In the genomic region with DNA sequence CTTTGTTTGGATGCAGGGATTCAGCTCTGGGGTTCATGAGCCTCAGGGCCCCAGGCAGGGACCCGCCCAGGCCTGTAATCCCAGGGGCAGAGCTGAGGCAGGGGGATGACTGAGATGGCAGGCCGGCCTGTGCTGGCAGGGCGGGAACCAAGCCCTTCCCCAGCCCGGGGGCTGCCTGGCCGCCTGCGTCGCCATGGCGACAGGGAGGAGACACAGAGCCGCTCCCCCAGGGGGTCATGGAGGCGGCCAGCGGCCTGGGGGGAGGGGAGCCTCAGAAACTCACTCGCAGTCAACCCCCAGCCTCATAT, we compare ENCODE assay signal across 6 mouse cellular contexts. TPM values are rescaled to one million over a fixed set of nuclear protein-coding genes. Genes with fewer than 3 reads are reported as not detected.
DNase-seq lines count a peak whose midpoint lies in the region; ATAC-seq and TF ChIP-seq lines count a peak whose summit lies in the region.
"Not testable (repeated sequence)": the region's sequence is repeated elsewhere in the genome, so short reads cannot be mapped to it uniquely, and the experiment has no call there.

No protein-coding gene starts in this region.

- WGBS in embryonic facial prominence, embryonic 13.5 days: 60% methylated on average over 1 of the region's 12 CpGs
- WGBS in kidney, embryonic 15.5 days: 13% methylated on average over 1 of the region's 12 CpGs
- 50% methylated on average over 4 of the region's 12 CpGs for WGBS in midbrain, embryonic 10.5 days
- WGBS in midbrain, embryonic 14.5 days: 28% methylated on average over 7 of the region's 12 CpGs

- not testable (repeated sequence) for TF ChIP-seq CTCF in G1E (IDR thresholded peaks at IDR 0.05; ENCODE audit: low read depth, low read length)

- not testable (repeated sequence) for H3K4me1 ChIP-seq in G1E (ENCODE audit: insufficient read depth, low read depth, low read length); embryonic facial prominence, embryonic 13.5 days; kidney, embryonic 15.5 days; midbrain, embryonic 14.5 days (ENCODE audit: control insufficient read depth, insufficient read depth, low read length)
- peaks cover 16% of the 10 kb centered on the region for H3K4me1 ChIP-seq in midbrain, embryonic 10.5 days

- H3K9ac ChIP-seq in embryonic facial prominence, embryonic 13.5 days; kidney, embryonic 15.5 days; midbrain, embryonic 14.5 days (replicated peaks; ENCODE audit: low read length): not testable (repeated sequence)

- H3K36me3 ChIP-seq in G1E (replicated peaks); embryonic facial prominence, embryonic 13.5 days; kidney, embryonic 15.5 days; midbrain, embryonic 10.5 days; midbrain, embryonic 14.5 days (ENCODE audit: control insufficient read depth, insufficient read depth, low read length): not testable (repeated sequence)

- H3K27ac ChIP-seq in embryonic facial prominence, embryonic 13.5 days; kidney, embryonic 15.5 days: not testable (repeated sequence)
- peak overlapping the region; percentile 73 for H3K27ac ChIP-seq in midbrain, embryonic 10.5 days (replicated peaks)
- H3K27ac ChIP-seq in midbrain, embryonic 14.5 days (replicated peaks; ENCODE audit: low read depth, low read length): peak overlapping the region; percentile 58; the same call in 1 of the 2 replicates

- H3K4me2 ChIP-seq in embryonic facial prominence, embryonic 13.5 days; midbrain, embryonic 14.5 days (ENCODE audit: low read length): not testable (repeated sequence)
- H3K4me2 ChIP-seq in kidney, embryonic 15.5 days: 0 out of 2 replicates have a peak overlapping the region, but pooled peaks have one; percentile 23

- H3K27me3 ChIP-seq in G1E (ENCODE audit: insufficient read depth, low read length); embryonic facial prominence, embryonic 13.5 days; kidney, embryonic 15.5 days; midbrain, embryonic 10.5 days (ENCODE audit: low read depth, poor library complexity, severe bottlenecking); midbrain, embryonic 14.5 days (ENCODE audit: control insufficient read depth, insufficient read depth, low read length): not testable (repeated sequence)

- DNase-seq in G1E (ENCODE audit: low spot score); midbrain, embryonic 10.5 days (ENCODE audit: low spot score); midbrain, embryonic 14.5 days: not testable (repeated sequence)

- not testable (repeated sequence) for H3K9me3 ChIP-seq in G1E (replicated peaks)
- peaks cover 16% of the 10 kb centered on the region for H3K9me3 ChIP-seq in embryonic facial prominence, embryonic 13.5 days
- H3K9me3 ChIP-seq in kidney, embryonic 15.5 days (replicated peaks): peaks cover 13% of the 10 kb centered on the region; the same call in 1 of the 2 replicates
- H3K9me3 ChIP-seq in midbrain, embryonic 10.5 days (replicated peaks): peaks cover 20% of the 10 kb centered on the region
- peaks cover 42% of the 10 kb centered on the region for H3K9me3 ChIP-seq in midbrain, embryonic 14.5 days (ENCODE audit: control insufficient read depth, low read length)

- not testable (repeated sequence) for H3K4me3 ChIP-seq in G1E (ENCODE audit: low read depth, low read length); embryonic facial prominence, embryonic 13.5 days; kidney, embryonic 15.5 days (replicated peaks); midbrain, embryonic 10.5 days; midbrain, embryonic 14.5 days (replicated peaks; ENCODE audit: low read depth, low read length)

- peak; percentile 43; the same call in 1 of the 2 replicates for ATAC-seq in G1E (ENCODE audit: extremely low read depth, insufficient number of reproducible peaks, low FRiP score, poor library complexity, severe bottlenecking)
- 0 out of 2 replicates have a peak, but pooled peaks have one; percentile 16 for ATAC-seq in embryonic facial prominence, embryonic 13.5 days (ENCODE audit: insufficient number of reproducible peaks, insufficient read depth, low FRiP score, low TSS enrichment, low read depth)
- ATAC-seq in frontal cortex, adult (ENCODE audit: low TSS enrichment): peak; percentile 47; the same call in 1 of the 2 replicates
- not testable (repeated sequence) for ATAC-seq in kidney, embryonic 15.5 days (replicated peaks; ENCODE audit: low FRiP score); midbrain, embryonic 14.5 days (ENCODE audit: low FRiP score, low TSS enrichment)

RNA-seq across cellular contexts. Expression of gene Gm21887, which starts 8.1 kb away (rescaled TPM):
- total RNA-seq in G1E (2014; fragmentation: Nextera tagmentation) (163 and 204 TPM in 2 replicates), G1E (2017) (35.4 and 44.4 TPM in 2 replicates)
- polyA plus RNA-seq in G1E (2012): 300 and 429 TPM in 2 replicates
- polyA plus RNA-seq in embryonic facial prominence, embryonic 13.5 days (2015; fragmentation: Nextera tagmentation; extraction: Ambion mirVana): 188 and 256 TPM in 2 replicates
- polyA plus RNA-seq in kidney, embryonic 15.5 days (2015; fragmentation: Nextera tagmentation; extraction: Ambion mirVana): 193 and 248 TPM in 2 replicates
- polyA plus RNA-seq in midbrain, embryonic 10.5 days (2016; fragmentation: Nextera tagmentation; extraction: Ambion mirVana): 224 and 306 TPM in 2 replicates
- polyA plus RNA-seq in midbrain, embryonic 14.5 days (2014; fragmentation: Nextera tagmentation; extraction: Ambion mirVana): 126 and 339 TPM in 2 replicates
